Comparison of ENCODE assay signal across 16 mouse cellular contexts in genomic region chr10:110160894-110161293, GRCm38 (mm10).
A peak's percentile ranks its signal among the peaks of the same experiment; 100 is the strongest.
DNase-seq lines count a peak whose midpoint lies in the region; ATAC-seq lines count a peak whose summit lies in the region.
"Had no signal": no experiment of that assay in that cellular context is flagged by ENCODE, and none has a peak within 500 bp of the region (broad histone marks: within the 10 kb centered on the region; RNA-seq: fewer than 3 reads in every experiment).

No protein-coding gene starts in this region.

- no peaks in the 10 kb centered on the region for H3K4me1 ChIP-seq in hindbrain, embryonic 11.5 days (replicated peaks; ENCODE audit: control insufficient read depth, insufficient read depth, low read length)
- no peaks in the 10 kb centered on the region for H3K4me1 ChIP-seq in hindbrain, embryonic 10.5 days (replicated peaks)
- peaks cover 3% of the 10 kb centered on the region for H3K4me1 ChIP-seq in forebrain, embryonic 15.5 days
- peaks cover 12% of the 10 kb centered on the region for H3K4me1 ChIP-seq in hindbrain, embryonic 16.5 days (ENCODE audit: control insufficient read depth, insufficient read depth, low read depth, low read length)
- peaks cover 22% of the 10 kb centered on the region for H3K4me1 ChIP-seq in midbrain, embryonic 14.5 days (ENCODE audit: control insufficient read depth, insufficient read depth, low read length)

- intact Hi-C loops in heart, postnatal 14 days (cut with DNase I): no loop called here

- no peak overlapping the region for H3K9ac ChIP-seq in hindbrain, embryonic 11.5 days (ENCODE audit: low read depth, low read length)
- H3K9ac ChIP-seq in forebrain, embryonic 15.5 days (replicated peaks): no peak overlapping the region
- no peak overlapping the region for H3K9ac ChIP-seq in hindbrain, embryonic 16.5 days (ENCODE audit: low read depth, low read length)
- H3K9ac ChIP-seq in midbrain, embryonic 14.5 days (replicated peaks; ENCODE audit: low read length): no peak overlapping the region
- H3K9ac ChIP-seq: heart, embryonic 12.5 days had no signal

- H3K4me3 ChIP-seq in hindbrain, embryonic 11.5 days (ENCODE audit: low read depth, low read length): no peak overlapping the region
- H3K4me3 ChIP-seq in hindbrain, embryonic 10.5 days: no peak overlapping the region
- H3K4me3 ChIP-seq in forebrain, embryonic 15.5 days: no peak overlapping the region
- no peak overlapping the region for H3K4me3 ChIP-seq in hindbrain, embryonic 16.5 days (ENCODE audit: low read length)
- H3K4me3 ChIP-seq in midbrain, embryonic 14.5 days (replicated peaks; ENCODE audit: low read depth, low read length): no peak overlapping the region
- H3K4me3 ChIP-seq: erythroblast, embryonic 14.5 days; heart, embryonic 12.5 days; layer of hippocampus, adult 2 months had no signal

- ATAC-seq in hindbrain, embryonic 11.5 days (ENCODE audit: low FRiP score): peak; percentile 41; the same call in 1 of the 2 replicates
- peak; percentile 47 for ATAC-seq in forebrain, embryonic 15.5 days (replicated peaks)
- ATAC-seq in hindbrain, embryonic 16.5 days: peak; percentile 67
- peak; percentile 34; the same call in 1 of the 2 replicates for ATAC-seq in midbrain, embryonic 14.5 days (ENCODE audit: low FRiP score, low TSS enrichment)
- ATAC-seq: inflammation-experienced regulatory T-cells, adult 6 months had no signal

- no peak overlapping the region for H3K27ac ChIP-seq in hindbrain, embryonic 11.5 days (ENCODE audit: low read depth, low read length)
- H3K27ac ChIP-seq in hindbrain, embryonic 10.5 days: no peak overlapping the region
- H3K27ac ChIP-seq in forebrain, embryonic 15.5 days (replicated peaks): no peak overlapping the region
- no peak overlapping the region for H3K27ac ChIP-seq in hindbrain, embryonic 16.5 days (ENCODE audit: low read depth, low read length)
- peak overlapping the region; percentile 28; the same call in 1 of the 2 replicates for H3K27ac ChIP-seq in midbrain, embryonic 14.5 days (replicated peaks; ENCODE audit: low read depth, low read length)
- H3K27ac ChIP-seq: layer of hippocampus, adult 2 months had no signal

- H3K9me3 ChIP-seq in hindbrain, embryonic 11.5 days (ENCODE audit: control insufficient read depth, low read length): no peaks in the 10 kb centered on the region
- H3K9me3 ChIP-seq in hindbrain, embryonic 10.5 days: no peaks in the 10 kb centered on the region
- H3K9me3 ChIP-seq in forebrain, embryonic 15.5 days: no peaks in the 10 kb centered on the region
- no peaks in the 10 kb centered on the region for H3K9me3 ChIP-seq in hindbrain, embryonic 16.5 days (ENCODE audit: control insufficient read depth, low read length)
- H3K9me3 ChIP-seq in midbrain, embryonic 14.5 days (ENCODE audit: control insufficient read depth, low read length): no peaks in the 10 kb centered on the region
- H3K9me3 ChIP-seq: heart, embryonic 12.5 days had no signal

- no peaks in the 10 kb centered on the region for H3K36me3 ChIP-seq in hindbrain, embryonic 11.5 days (ENCODE audit: control insufficient read depth, insufficient read depth, low read length)
- no peaks in the 10 kb centered on the region for H3K36me3 ChIP-seq in hindbrain, embryonic 10.5 days
- no peaks in the 10 kb centered on the region for H3K36me3 ChIP-seq in forebrain, embryonic 15.5 days
- H3K36me3 ChIP-seq in hindbrain, embryonic 16.5 days (ENCODE audit: control insufficient read depth, insufficient read depth, low read length): no peaks in the 10 kb centered on the region
- H3K36me3 ChIP-seq in midbrain, embryonic 14.5 days (ENCODE audit: control insufficient read depth, insufficient read depth, low read length): no peaks in the 10 kb centered on the region
- H3K36me3 ChIP-seq: heart, embryonic 12.5 days had no signal

- H3K4me2 ChIP-seq in hindbrain, embryonic 11.5 days (replicated peaks; ENCODE audit: low read depth, low read length): no peak overlapping the region
- no peak overlapping the region for H3K4me2 ChIP-seq in forebrain, embryonic 15.5 days (replicated peaks)
- no peak overlapping the region for H3K4me2 ChIP-seq in hindbrain, embryonic 16.5 days (ENCODE audit: low read length)
- H3K4me2 ChIP-seq in midbrain, embryonic 14.5 days (ENCODE audit: low read length): no peak overlapping the region
- H3K4me2 ChIP-seq: heart, embryonic 12.5 days had no signal

- H3K27me3 ChIP-seq in hindbrain, embryonic 11.5 days (ENCODE audit: control insufficient read depth, insufficient read depth, low read length): no peaks in the 10 kb centered on the region
- no peaks in the 10 kb centered on the region for H3K27me3 ChIP-seq in hindbrain, embryonic 10.5 days (ENCODE audit: insufficient read depth, poor library complexity, severe bottlenecking)
- H3K27me3 ChIP-seq in forebrain, embryonic 15.5 days: no peaks in the 10 kb centered on the region
- no peaks in the 10 kb centered on the region for H3K27me3 ChIP-seq in hindbrain, embryonic 16.5 days (replicated peaks; ENCODE audit: control insufficient read depth, insufficient read depth, low read length)
- H3K27me3 ChIP-seq in midbrain, embryonic 14.5 days (ENCODE audit: control insufficient read depth, insufficient read depth, low read length): no peaks in the 10 kb centered on the region
- H3K27me3 ChIP-seq: heart, embryonic 12.5 days had no signal

- WGBS in hindbrain, embryonic 11.5 days: 65% methylated on average over 5 of the region's 5 CpGs
- WGBS in hindbrain, embryonic 10.5 days: 75% methylated on average over 5 of the region's 5 CpGs
- WGBS in forebrain, embryonic 15.5 days: 54% methylated on average over 5 of the region's 5 CpGs
- 43% methylated on average over 5 of the region's 5 CpGs for WGBS in hindbrain, embryonic 16.5 days
- 65% methylated on average over 5 of the region's 5 CpGs for WGBS in midbrain, embryonic 14.5 days

- no peak for DNase-seq in hindbrain, embryonic 11.5 days (ENCODE audit: low spot score)
- DNase-seq in hindbrain, embryonic 10.5 days (ENCODE audit: low spot score): no peak
- DNase-seq in midbrain, embryonic 14.5 days: peak; percentile 19
- DNase-seq in heart, adult 18-20 months: no peak
- no peak for DNase-seq in thymus, postnatal 14 days
- no peak for DNase-seq in heart, postnatal 14 days
- DNase-seq: gastrocnemius, postnatal 10 days; liver; lung, postnatal 14 days; thymus, postnatal 36 days had no signal
